Mouse (Mus musculus) forebrain, embryonic 12.5 days (tissue): ENCODE data around the gene 4932438H23Rik. TPM values are rescaled to one million over a fixed set of nuclear protein-coding genes. Genes with fewer than 3 reads are reported as not detected.

Experiments
- ATAC-seq: fragments of 200-750 bp; cut with Nextera tagmentation; 2 replicates; pipeline ENCODE4 v1.8.0; 2017; ENCODE audit warnings: moderate TSS enrichment; ENCODE audit not compliant: low FRiP score
- H3K27ac ChIP-seq: fragments of 300-500 bp; sonication (generic); 2 replicates; pipeline ENCODE4 v1.5.1; 2016; ENCODE audit warnings: mild to moderate bottlenecking
- H3K27me3 ChIP-seq: fragments of 300-500 bp; sonication (generic); 2 replicates; pipeline ENCODE4 v1.6.1; 2016; ENCODE audit warnings: mild to moderate bottlenecking
- H3K36me3 ChIP-seq: fragments of 300-500 bp; sonication (generic); replicated peaks from 2 replicates; pipeline ENCODE4 v1.6.1; 2016; ENCODE audit warnings: mild to moderate bottlenecking
- H3K4me1 ChIP-seq: fragments of 300-500 bp; sonication (generic); 2 replicates; pipeline ENCODE4 v1.6.1; 2016
- H3K4me2 ChIP-seq: fragments of 300-500 bp; sonication (generic); 2 replicates; pipeline ENCODE4 v1.6.1; 2016; ENCODE audit warnings: mild to moderate bottlenecking, moderate library complexity
- H3K4me3 ChIP-seq: fragments of 300-500 bp; sonication (generic); replicated peaks from 2 replicates; pipeline ENCODE4 v1.5.1; 2016; ENCODE audit warnings: mild to moderate bottlenecking
- H3K9ac ChIP-seq: fragments of 300-500 bp; sonication (generic); 2 replicates; pipeline ENCODE4 v1.6.1; 2016; ENCODE audit warnings: mild to moderate bottlenecking
- H3K9me3 ChIP-seq: fragments of 300-500 bp; sonication (generic); 2 replicates; pipeline ENCODE4 v1.6.1; 2016
- WGBS: fragments of 180-500 bp; shearing (Covaris S2); methylation state at CpG from one replicate; pipeline ENCODE4 v1.1.7; 2016; 5-methylcytosine and 5-hydroxymethylcytosine counted together
- polyA plus RNA-seq: library from polyadenylated mRNA; unstranded; fragments of >200 nt; fragmentation: Nextera tagmentation; extraction: Ambion mirVana; gene quantifications from 2 replicates; pipeline ENCODE4 v1.2.1, GENCODE M21; 2016

Gene 4932438H23Rik
- polyA plus RNA-seq, 1 experiment from 2014 or later = 0.43 TPM

DNA sequence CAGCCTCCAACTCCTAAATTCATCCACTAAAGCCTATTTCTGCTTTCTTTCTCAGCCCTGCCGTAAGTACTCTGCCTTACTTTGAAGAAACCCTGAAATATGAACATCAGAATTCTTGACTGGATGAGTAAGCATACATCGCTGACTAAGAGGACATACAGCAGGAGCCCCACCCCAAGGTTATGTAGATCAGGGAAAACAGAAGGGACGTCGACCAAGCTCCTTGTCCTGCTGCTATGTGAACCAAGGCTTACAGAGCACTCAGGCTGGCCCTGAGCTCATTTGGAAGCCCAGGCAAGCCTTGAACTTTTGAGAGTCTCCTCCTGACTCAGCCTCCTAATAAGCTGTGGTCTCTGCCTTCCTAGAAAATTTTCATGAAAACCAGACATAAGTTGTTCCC lies 79.2 kb downstream of the 4932438H23Rik start:
- Histone ChIP-seq H3K27ac (no peak overlapping the region), H3K27me3 (no peaks in the 10 kb centered on the region), H3K4me1 (peaks cover 11% of the 10 kb centered on the region), H3K4me3 (no peak overlapping the region), H3K4me2 (no peak overlapping the region), H3K9ac (no peak overlapping the region), H3K36me3 (peaks cover 62% of the 10 kb centered on the region), H3K9me3 (no peaks in the 10 kb centered on the region)
- ATAC-seq = no peak
- 92% methylated on average over 4 of the region's 4 CpGs for WGBS

DNA sequence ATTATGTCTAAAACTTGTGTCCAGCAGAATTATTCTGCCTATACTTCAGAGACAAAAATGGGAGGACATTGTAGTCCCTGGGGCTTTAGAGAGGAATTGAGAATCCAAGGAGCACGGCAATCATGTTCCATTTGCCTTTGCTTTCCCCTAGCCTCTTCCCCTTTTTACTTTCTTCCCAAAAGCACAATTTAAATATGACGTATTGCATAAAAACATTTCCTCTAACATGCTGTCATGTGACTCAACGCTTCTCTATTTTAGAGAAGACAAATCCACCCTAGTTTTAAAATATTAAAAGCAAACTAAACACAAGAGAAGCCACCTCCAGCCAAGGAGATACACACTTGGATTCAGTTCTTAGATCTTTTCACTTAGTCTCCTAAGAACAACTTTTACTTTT lies 83.1 kb downstream of the 4932438H23Rik start:
- 40% methylated on average over 3 of the region's 3 CpGs for WGBS
- Histone ChIP-seq H3K4me2 (peak overlapping the region; percentile 76), H3K9ac (peak overlapping the region; percentile 89), H3K27ac (peak overlapping the region; percentile 91), H3K9me3 (no peaks in the 10 kb centered on the region), H3K4me3 (peak overlapping the region; percentile 95), H3K27me3 (no peaks in the 10 kb centered on the region), H3K4me1 (peaks cover 24% of the 10 kb centered on the region), H3K36me3 (peaks cover 26% of the 10 kb centered on the region)
- ATAC-seq = no peak

DNA sequence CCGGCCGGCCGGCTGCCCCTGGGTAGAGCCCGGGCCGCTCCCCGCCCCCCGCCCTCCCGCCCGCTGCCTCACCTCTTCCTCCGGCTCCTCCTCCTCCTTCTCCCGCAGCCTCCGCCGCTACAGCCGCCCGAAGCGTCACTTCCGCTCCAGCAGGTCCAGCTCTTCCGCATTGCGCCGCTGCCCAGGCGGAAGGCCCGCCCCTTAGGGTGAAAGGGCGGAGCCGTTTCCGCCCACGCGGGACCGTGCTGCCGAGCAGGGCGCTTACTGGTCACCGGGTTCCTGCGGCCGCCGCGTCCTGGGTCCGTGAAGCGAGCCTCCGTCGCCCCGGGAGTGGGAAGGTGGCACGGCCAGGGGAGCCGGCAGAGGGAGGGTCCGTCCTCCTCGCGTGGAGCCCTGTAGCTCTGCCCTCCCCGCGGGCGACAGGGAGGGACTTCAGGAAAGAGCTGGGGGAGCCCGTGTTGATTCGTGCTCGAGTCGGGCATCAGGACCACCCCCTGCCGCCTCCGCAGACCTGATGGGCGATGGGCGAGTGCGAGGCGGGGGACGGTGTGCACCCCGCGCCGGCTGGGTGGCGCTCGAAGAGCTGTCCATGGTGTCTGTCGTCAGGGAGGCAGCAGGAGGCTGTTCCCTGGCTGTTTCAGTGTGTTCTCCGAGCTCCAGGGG lies 83.8 kb downstream of the 4932438H23Rik start, which contains the start of gene Synj1:
Synj1 (minus strand) TSS at position 288 of the 663 bp plus-strand sequence.
- H3K27me3 ChIP-seq = no peaks in the 10 kb centered on the region
- H3K4me3 ChIP-seq = peak within 1 kb of the TSS; percentile 95
- H3K4me2 ChIP-seq = peak within 1 kb of the TSS; percentile 76
- H3K27ac ChIP-seq = peak within 1 kb of the TSS; percentile 91
- H3K9ac ChIP-seq = peak within 1 kb of the TSS; percentile 89
- under 1% methylated on average over 49 of the region's 66 CpGs for WGBS
- H3K4me1 ChIP-seq = peaks cover 24% of the 10 kb centered on the region
- ATAC-seq = peak; percentile 96
- H3K9me3 ChIP-seq = no peaks in the 10 kb centered on the region
- H3K36me3 ChIP-seq = peaks cover 23% of the 10 kb centered on the region

DNA sequence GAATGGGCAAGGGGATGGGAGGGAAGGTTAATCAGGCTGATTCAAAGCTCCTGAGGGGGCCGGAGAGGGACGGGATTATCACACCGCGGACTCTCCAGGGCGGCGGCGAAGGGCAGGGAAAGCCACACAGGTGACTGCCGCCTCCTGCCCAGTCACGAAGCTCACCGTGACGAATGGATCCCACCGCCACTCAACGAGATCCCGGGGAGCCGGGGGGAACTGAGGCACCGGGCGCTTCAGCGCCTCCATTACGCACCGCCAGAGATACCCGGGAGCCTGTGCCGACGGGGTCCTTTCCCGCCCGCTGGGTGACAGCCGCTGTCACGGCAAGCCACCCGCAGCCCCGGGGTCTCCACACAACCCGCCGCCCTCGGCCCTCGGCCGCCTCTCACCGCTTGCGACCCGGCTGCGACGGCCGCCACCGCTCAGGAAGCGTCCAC lies 84.3 kb downstream of the 4932438H23Rik start:
- peaks cover 24% of the 10 kb centered on the region for H3K4me1 ChIP-seq
- peak overlapping the region; percentile 89 for H3K9ac ChIP-seq
- peak overlapping the region; percentile 76 for H3K4me2 ChIP-seq
- peak overlapping the region; percentile 95 for H3K4me3 ChIP-seq
- WGBS = under 1% methylated on average over 42 of the region's 42 CpGs
- H3K27ac ChIP-seq = peak overlapping the region; percentile 91
- H3K36me3 ChIP-seq = peaks cover 17% of the 10 kb centered on the region
- no peaks in the 10 kb centered on the region for H3K9me3 ChIP-seq
- peak; percentile 79; the same call in 1 of the 2 replicates for ATAC-seq
- no peaks in the 10 kb centered on the region for H3K27me3 ChIP-seq

DNA sequence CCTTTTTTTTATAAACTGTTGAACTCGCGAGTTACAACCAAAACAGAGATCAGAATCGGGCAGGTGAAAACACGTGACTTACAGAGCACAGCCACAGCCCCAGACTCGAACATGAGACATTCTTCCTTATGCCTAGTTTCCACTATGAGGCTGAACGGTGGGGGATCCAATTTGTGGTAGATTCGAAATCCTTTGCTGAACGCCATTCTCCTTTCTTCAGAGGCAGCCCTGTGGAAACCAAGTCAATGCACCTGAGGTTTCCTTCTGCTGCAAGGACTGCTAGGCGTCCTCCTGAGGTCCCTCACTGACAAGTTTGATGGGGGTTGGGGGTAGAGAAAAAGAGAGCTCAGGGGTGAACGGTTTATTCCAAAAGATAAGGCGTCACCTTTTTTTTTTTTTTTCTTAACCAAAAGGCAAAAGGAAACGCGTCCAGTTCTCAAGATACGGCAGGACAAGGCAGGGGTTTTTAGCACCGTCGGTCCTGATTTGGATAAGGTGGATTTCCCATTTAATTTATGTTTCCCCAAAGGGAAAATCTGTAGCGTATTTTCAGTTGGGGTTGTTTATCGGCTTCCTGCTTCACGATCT lies 84.9 kb downstream of the 4932438H23Rik start:
- 1% methylated on average over 19 of the region's 19 CpGs for WGBS
- Histone ChIP-seq H3K27ac (peak overlapping the region; percentile 91), H3K36me3 (peaks cover 12% of the 10 kb centered on the region), H3K9me3 (no peaks in the 10 kb centered on the region), H3K27me3 (no peaks in the 10 kb centered on the region), H3K4me1 (peaks cover 24% of the 10 kb centered on the region), H3K4me2 (peak overlapping the region; percentile 76), H3K9ac (peak overlapping the region; percentile 89), H3K4me3 (peak overlapping the region; percentile 95)
- no peak for ATAC-seq

DNA sequence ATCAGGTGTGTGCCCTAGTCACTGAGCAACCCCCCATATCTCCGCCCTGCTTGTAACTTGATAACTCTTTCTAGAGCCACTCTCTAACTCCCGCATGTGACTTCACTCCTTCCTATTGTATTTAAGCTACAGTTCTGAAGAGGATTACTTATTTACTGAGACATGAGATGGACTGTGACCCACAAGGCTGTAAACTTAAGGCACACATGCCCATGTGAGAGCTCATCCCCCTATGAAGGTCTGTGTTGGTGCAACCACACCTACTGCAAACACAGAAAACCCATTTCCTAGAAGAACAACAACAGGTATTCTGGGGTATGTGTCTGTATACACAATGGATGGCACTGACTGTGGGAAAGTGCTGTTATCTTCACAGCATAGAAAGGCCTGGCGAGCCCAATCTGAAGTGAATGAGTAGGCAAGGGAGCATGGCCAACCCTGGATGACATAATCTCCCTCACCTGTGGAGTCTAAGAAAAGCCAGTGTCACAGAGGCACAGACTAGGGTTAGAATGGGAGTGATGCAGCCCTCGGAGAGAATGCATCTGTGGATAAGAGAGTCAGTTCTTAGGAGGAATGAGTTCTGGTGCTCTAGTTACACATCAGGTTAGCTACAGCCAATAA lies 89.9 kb downstream of the 4932438H23Rik start:
- H3K27ac ChIP-seq = no peak overlapping the region
- no peak overlapping the region for H3K4me3 ChIP-seq
- no peak overlapping the region for H3K4me2 ChIP-seq
- WGBS = 89% methylated on average over 4 of the region's 4 CpGs
- no peaks in the 10 kb centered on the region for H3K27me3 ChIP-seq
- no peak for ATAC-seq
- no peaks in the 10 kb centered on the region for H3K9me3 ChIP-seq
- H3K36me3 ChIP-seq = 0 out of 2 replicates have a peak, but pooled peaks cover 3% of the 10 kb centered on the region
- no peak overlapping the region for H3K9ac ChIP-seq
- peaks cover 15% of the 10 kb centered on the region for H3K4me1 ChIP-seq

Other genes with a start within 250 kb of the 4932438H23Rik start
- 49.6 and 51.0 TPM in 2 replicates for gene Cfap298, start 160.0 kb downstream of the 4932438H23Rik start, polyA plus RNA-seq
- 25.2 and 26.6 TPM in 2 replicates for gene Synj1, start 83.8 kb downstream of the 4932438H23Rik start, polyA plus RNA-seq
- gene Paxbp1, start 50.6 kb downstream of the 4932438H23Rik start, polyA plus RNA-seq = 105 TPM in 2 replicates
- 20.8 and 28.1 TPM in 2 replicates for gene Olig2, start 130.3 kb upstream of the 4932438H23Rik start, polyA plus RNA-seq
- 9.9 and 11.8 TPM in 2 replicates for gene Olig1, start 174.7 kb upstream of the 4932438H23Rik start, polyA plus RNA-seq